Comparison of ENCODE assay signal across 19 mouse cellular contexts in the genomic region with DNA sequence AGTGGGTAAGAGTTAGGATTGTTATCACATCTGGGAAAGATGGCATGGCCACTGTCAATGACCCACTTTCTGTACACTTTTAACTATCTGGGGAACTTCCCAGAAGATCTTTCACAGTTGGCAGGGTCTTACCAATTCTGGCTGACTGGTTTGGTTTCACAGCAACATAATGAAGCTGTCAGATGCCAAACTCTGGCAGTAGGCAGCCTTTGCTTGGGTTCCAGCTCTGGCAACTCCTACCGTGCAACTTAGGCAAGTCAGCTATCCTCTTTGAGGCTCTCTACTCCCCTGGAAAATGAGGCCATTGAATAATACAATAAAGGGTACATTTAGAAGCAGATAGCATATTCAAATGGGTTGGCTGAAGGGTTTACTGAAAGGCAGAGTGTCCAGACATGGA.
A peak's percentile ranks its signal among the peaks of the same experiment; 100 is the strongest.
DNase-seq lines count a peak whose midpoint lies in the region; ATAC-seq lines count a peak whose summit lies in the region.
"Had no signal": no experiment of that assay in that cellular context is flagged by ENCODE, and none has a peak within 500 bp of the region (broad histone marks: within the 10 kb centered on the region; RNA-seq: fewer than 3 reads in every experiment).

No protein-coding gene starts in this region.

- intact Hi-C loops in left cerebral cortex, postnatal 4 days (cut with DNase I) = no loop called here
- intact Hi-C loops in left cerebral cortex, postnatal 14 days (cut with DNase I) = no loop called here

- H3K9me3 ChIP-seq in hindbrain, embryonic 14.5 days (ENCODE audit: control insufficient read depth, low read length) = no peaks in the 10 kb centered on the region
- no peaks in the 10 kb centered on the region for H3K9me3 ChIP-seq in hindbrain, embryonic 12.5 days (replicated peaks)
- H3K9me3 ChIP-seq in forebrain, embryonic 16.5 days (ENCODE audit: control insufficient read depth, low read length) = no peaks in the 10 kb centered on the region
- H3K9me3 ChIP-seq: heart, embryonic 13.5 days had no signal

- no peak overlapping the region for H3K4me2 ChIP-seq in hindbrain, embryonic 14.5 days (replicated peaks)
- no peak overlapping the region for H3K4me2 ChIP-seq in hindbrain, embryonic 12.5 days (replicated peaks)
- no peak overlapping the region for H3K4me2 ChIP-seq in forebrain, embryonic 16.5 days (ENCODE audit: low read length)
- H3K4me2 ChIP-seq: heart, embryonic 13.5 days; midbrain, embryonic 11.5 days had no signal

- no peaks in the 10 kb centered on the region for H3K27me3 ChIP-seq in hindbrain, embryonic 14.5 days (ENCODE audit: control insufficient read depth, insufficient read depth, low read length)
- no peaks in the 10 kb centered on the region for H3K27me3 ChIP-seq in hindbrain, embryonic 12.5 days
- no peaks in the 10 kb centered on the region for H3K27me3 ChIP-seq in forebrain, embryonic 16.5 days (replicated peaks; ENCODE audit: control insufficient read depth, insufficient read depth, low read length)
- H3K27me3 ChIP-seq: heart, embryonic 13.5 days had no signal

- peak; percentile 16 for DNase-seq in cerebellum, adult 9-11 months
- no peak for DNase-seq in cerebellum, postnatal 25 days
- DNase-seq in hindbrain, embryonic 14.5 days (ENCODE audit: low spot score) = no peak
- DNase-seq in left cerebral cortex, postnatal 4 days = peak; percentile 51
- DNase-seq in left cerebral cortex, postnatal 14 days (ENCODE audit: low spot score in 2 of 2) = no peak
- no peak for DNase-seq in thymus, postnatal 14 days
- DNase-seq: adrenal gland, postnatal 14 days; gastrocnemius, postnatal 14 days; heart, adult 18-20 months; kidney, adult 8-10 months; kidney, postnatal 14 days; liver; right cerebral cortex, postnatal 25 days had no signal

- no peak overlapping the region for H3K27ac ChIP-seq in hindbrain, embryonic 14.5 days
- no peak overlapping the region for H3K27ac ChIP-seq in hindbrain, embryonic 12.5 days
- 0 out of 2 replicates have a peak overlapping the region, but pooled peaks have one; percentile 8 for H3K27ac ChIP-seq in forebrain, embryonic 16.5 days (ENCODE audit: low read length)
- H3K27ac ChIP-seq: heart, embryonic 13.5 days had no signal

- H3K36me3 ChIP-seq in hindbrain, embryonic 14.5 days (replicated peaks; ENCODE audit: control insufficient read depth, insufficient read depth) = no peaks in the 10 kb centered on the region
- no peaks in the 10 kb centered on the region for H3K36me3 ChIP-seq in hindbrain, embryonic 12.5 days
- no peaks in the 10 kb centered on the region for H3K36me3 ChIP-seq in forebrain, embryonic 16.5 days (ENCODE audit: control insufficient read depth, insufficient read depth)
- H3K36me3 ChIP-seq: G1E; heart, embryonic 13.5 days had no signal

- peak; percentile 32; the same call in 1 of the 2 replicates for ATAC-seq in hindbrain, embryonic 14.5 days (ENCODE audit: low FRiP score)
- no peak for ATAC-seq in hindbrain, embryonic 12.5 days (ENCODE audit: low FRiP score)
- ATAC-seq in forebrain, embryonic 16.5 days = peak; percentile 73
- ATAC-seq: lung, postnatal 0 days had no signal

- no peak overlapping the region for H3K9ac ChIP-seq in hindbrain, embryonic 14.5 days
- H3K9ac ChIP-seq in hindbrain, embryonic 12.5 days = no peak overlapping the region
- H3K9ac ChIP-seq in forebrain, embryonic 16.5 days (replicated peaks; ENCODE audit: low read depth, low read length) = no peak overlapping the region
- H3K9ac ChIP-seq: heart, embryonic 13.5 days had no signal

- no peaks in the 10 kb centered on the region for H3K4me1 ChIP-seq in hindbrain, embryonic 14.5 days (replicated peaks; ENCODE audit: control insufficient read depth, insufficient read depth, low read length)
- H3K4me1 ChIP-seq in hindbrain, embryonic 12.5 days = peaks cover 5% of the 10 kb centered on the region
- H3K4me1 ChIP-seq in forebrain, embryonic 16.5 days (replicated peaks; ENCODE audit: control insufficient read depth, insufficient read depth, low read length) = peaks cover 12% of the 10 kb centered on the region

- 26% methylated on average over 1 of the region's 1 CpGs for WGBS in hindbrain, embryonic 14.5 days
- 43% methylated on average over 1 of the region's 1 CpGs for WGBS in hindbrain, embryonic 12.5 days
- 19% methylated on average over 1 of the region's 1 CpGs for WGBS in forebrain, embryonic 16.5 days

- H3K4me3 ChIP-seq in hindbrain, embryonic 14.5 days (replicated peaks; ENCODE audit: low read length) = no peak overlapping the region
- no peak overlapping the region for H3K4me3 ChIP-seq in hindbrain, embryonic 12.5 days
- H3K4me3 ChIP-seq in forebrain, embryonic 16.5 days (replicated peaks; ENCODE audit: low read length) = no peak overlapping the region
- H3K4me3 ChIP-seq: heart, embryonic 13.5 days had no signal

Comparison
In these comparisons a context has a peak if more than half of its experiments do, and no peak if none do; other contexts are left out.
1. DNase-seq: peak in cerebellum, adult 9-11 months (single experiment) and left cerebral cortex, postnatal 4 days (single experiment); none in cerebellum, postnatal 25 days (0 of 2), hindbrain, embryonic 14.5 days (single experiment), left cerebral cortex, postnatal 14 days (0 of 2) and thymus, postnatal 14 days (single experiment).